Mouse (Mus musculus) megakaryocyte-erythroid progenitor cell, adult 5-6 weeks (primary cell): ENCODE data around the gene Pigz. TPM values are rescaled to one million over a fixed set of nuclear protein-coding genes. Genes with fewer than 3 reads are reported as not detected.
"Not testable (repeated sequence)": the region's sequence is repeated elsewhere in the genome, so short reads cannot be mapped to it uniquely, and the experiment has no call there.

Experiments used
- ATAC-seq: replicated peaks from 2 replicates; pipeline ENCODE4 v1.8.0; 2016; ENCODE audit warnings: mild to moderate bottlenecking, inconsistent platforms; ENCODE audit not compliant: severe bottlenecking, poor library complexity, low FRiP score, low TSS enrichment
- total RNA-seq, 2 experiments: library from RNA; stranded (forward) in 1 of 2; stranded (reverse) in 1 of 2; fragments of 200-1000, 215-1000 nt in 1 of 2; fragments of >200 nt in 1 of 2; fragmentation: Nextera tagmentation in 1 of 2; gene quantifications; 2 replicates each; pipeline ENCODE4 v1.2.3; 2014 to 2017

The Pigz gene
- total RNA-seq, 2 experiments from 2014 or later = not detected

DNA sequence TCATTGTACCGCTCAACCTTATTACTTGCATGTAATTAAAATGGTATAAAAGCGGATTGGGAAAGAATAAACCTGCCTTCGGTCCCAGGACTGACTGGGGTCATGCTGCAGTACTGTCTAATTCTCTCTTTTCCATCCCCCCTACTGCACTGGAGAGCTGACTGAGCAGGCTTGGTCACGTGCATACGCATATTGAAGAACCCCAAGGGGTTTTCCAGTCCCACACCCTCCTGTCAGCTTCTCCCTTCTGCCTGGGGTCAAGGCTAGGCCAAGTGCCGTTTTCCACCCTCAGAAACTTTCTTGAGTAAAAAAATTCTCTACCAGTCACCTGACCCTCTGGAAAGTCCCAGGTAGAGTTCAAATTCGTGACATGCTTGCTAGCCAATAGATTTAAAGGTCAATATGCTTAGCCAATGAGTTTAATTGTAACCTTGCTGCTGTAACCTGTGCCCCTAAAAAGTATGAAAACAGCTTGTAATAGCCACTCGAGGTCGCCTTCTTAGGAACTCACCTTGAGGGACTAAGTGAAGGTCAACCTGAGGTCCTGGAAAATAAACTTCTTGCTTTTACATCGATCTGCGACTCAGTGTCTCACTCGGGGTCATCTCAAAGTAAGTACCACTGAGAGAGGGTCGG lies 7.0 kb upstream of the Pigz start:
- no peak for ATAC-seq

GRCm38 (mm10) chr16:31927412-31927811 lies 6.2 kb upstream of the Pigz start:
- ATAC-seq = no peak

DNA sequence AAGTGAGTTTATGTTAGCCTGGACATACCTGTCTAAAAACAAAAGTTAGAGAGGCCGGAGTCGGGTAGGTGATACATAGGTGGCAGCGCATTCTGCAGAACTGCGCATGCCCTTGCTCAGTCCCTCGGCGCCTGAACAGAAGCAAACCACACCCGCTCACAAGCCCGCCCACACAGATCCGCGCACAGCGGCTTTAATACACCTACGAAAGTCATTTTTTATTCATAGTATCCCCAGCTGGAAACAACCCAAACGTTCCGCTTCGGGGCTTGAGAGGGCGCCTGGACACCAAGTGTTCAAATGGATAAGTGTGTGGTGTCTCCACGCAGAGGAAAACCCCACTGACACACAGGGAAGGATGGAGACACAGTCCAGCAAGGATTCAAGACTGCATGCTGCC lies 2.3 kb upstream of the Pigz start:
- no peak for ATAC-seq

GRCm38 (mm10) chr16:31932255-31932654 lies 1.4 kb upstream of the Pigz start:
- no peak for ATAC-seq

GRCm38 (mm10) chr16:31932840-31933697 lies 582 bp upstream of the Pigz start:
- peak; percentile 89 for ATAC-seq

- no peak for ATAC-seq
Measured at GRCm38 (mm10) chr16:31934550-31935010, 929 bp downstream of the Pigz start.

DNA sequence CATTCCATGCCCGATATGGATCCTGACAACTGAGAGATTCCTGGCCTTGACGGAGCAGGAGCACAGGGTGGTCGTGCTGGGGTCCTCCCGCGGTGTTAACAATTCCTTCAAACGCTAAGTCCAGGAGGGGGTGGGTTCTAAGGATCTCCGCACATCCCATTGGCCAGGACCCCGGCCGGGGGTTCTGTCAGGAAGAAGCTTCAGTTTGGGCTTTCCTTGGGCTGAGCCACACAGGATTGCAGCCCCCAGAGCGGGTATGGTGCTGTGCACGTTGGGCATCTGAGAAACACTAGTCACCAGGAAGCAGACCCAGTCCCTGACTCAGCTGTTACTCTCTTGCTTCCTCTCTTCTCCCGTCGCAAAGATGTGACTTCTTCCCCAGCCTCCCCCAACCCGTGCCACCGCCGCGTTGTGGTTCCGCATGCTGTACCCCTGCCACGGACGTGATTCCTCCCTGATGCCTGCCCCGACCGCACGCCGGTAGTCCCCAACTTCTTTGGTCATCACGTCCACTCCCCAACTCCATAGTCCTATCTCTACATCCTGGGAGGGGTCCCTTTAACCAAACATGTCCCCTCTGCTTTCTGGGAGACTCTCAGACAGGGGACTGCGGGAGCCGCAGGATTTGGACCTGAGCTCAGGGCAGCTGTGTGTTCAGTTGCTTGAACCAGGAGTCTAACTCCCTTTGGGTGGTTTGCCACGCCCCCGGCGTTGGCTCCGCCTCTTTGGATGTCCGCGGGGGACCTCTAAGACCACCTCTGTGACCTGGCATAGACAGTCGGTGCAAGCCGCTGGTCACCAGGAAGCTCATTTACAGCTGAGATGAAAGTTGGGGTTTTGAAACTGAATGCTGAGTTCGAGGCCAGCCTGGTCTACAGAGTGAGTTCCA lies 1.7 kb downstream of the Pigz start:
- no peak for ATAC-seq

DNA sequence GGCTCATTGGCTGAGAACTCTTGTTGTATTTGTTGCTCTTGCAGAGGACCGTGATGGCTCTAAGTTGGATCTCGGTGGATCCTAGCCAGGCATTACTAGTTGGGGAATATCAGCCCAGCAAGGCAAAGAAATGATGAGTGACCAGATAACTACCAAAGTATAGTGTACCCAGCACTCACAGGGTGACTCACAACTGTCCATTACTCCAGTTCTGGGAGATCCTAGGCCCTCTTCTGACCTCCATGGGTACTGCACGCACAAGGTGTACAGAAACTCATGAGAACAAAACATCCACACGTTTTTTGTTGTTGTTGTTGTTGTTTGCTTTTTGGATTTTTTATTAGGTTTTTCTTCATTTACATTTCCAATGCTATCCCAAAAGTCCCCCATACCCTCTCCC lies 2.9 kb downstream of the Pigz start:
- no peak for ATAC-seq

DNA sequence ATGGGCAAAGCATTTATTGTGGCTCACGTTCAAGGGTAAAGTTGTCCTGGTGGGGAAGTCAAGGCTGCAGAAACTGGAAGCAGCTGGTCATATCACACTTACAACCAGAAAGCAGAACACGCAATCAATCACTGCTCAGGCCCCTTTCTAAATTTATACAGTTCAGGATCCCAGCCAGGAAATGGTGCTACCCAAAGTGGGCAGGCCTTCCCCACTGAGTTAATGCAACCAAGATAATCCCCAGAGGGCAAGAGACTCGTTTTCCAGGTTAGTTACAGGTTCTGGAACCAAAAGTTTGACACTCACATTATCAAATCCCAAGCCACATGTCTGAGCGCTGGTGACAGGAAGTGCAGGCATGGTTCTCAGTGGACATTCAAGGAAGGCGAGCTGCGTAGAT lies 5.2 kb downstream of the Pigz start:
- ATAC-seq = no peak

DNA sequence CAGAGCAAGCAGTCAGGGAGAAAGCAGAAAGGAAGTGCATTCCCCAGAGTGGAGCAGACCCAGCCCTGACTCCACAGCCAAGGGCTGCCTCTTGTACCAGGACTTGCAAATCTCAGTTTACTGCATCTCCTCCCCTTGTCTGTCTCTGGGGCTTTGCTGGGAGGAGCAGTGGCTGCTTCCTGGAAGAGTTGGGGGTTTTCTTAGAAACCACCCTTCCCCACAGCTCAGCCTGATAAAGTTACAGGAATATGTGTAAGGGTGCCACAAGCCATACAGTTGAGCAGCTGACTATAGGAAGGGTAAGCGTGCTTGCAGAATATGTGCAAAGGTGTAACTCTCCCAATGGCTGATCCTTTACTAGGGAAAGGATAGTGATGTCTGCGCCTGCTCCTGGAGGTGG lies 6.9 kb downstream of the Pigz start:
- no peak for ATAC-seq

DNA sequence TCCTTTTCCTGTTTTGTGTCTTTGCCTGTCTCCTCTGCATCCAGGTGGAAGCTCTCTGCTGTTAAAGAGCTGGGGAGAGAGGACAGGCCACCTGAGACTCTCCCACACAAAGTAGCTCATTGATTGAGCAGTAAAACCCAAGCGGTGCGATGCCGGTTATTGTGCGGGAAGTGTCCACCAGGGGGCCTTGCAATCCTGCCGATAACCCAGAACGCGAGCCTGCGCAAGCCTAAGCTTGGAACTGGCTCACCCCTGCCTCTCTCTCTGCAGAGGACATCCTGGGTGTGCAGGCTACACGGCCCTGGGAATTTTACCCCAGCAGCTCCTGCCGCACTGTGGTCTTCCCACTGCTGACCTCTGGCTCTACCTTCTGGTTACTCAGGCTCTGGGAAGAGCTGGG lies 10.3 kb downstream of the Pigz start:
- ATAC-seq = peak; percentile 60

- ATAC-seq = no peak
Measured at GRCm38 (mm10) chr16:31944698-31945255, 11.1 kb downstream of the Pigz start.

DNA sequence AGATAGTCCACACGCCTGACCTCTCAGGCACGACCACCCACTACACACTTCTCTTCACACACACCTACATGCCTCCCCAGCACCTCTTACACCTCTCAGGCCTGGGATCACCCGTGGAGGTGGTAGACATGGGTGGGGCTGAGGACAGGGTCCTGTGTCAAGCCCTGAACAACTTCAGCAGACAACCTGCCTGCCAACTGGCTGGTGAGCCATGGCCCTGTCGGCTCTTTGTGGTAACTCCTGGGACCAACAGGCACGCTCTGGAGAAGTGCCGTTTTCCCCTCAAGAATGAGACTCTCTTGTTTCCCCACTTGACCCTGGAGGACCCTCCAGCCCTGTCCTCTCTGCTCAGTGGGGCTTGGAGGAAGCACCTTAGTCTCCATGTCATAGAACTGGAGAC lies 11.7 kb downstream of the Pigz start:
- ATAC-seq = no peak

DNA sequence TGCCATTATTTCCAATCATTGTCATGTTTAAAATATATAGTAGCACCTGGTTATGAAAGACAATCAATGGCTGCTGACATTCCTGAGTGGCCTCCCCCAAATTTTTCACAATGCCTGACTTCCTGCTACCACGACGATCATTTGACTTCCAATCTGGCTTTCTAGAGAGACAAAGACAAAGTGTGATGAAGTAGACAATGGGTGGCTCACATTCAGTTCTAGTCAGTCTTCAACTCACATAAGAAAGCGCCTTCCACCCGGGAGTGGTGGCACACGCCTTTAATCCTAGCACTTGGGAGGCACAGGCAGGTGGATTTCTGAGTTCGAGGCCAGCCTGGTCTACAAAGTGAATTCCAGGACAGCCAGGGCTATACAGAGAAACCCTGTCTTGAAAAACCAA lies 12.3 kb downstream of the Pigz start:
- ATAC-seq = not testable (repeated sequence)

GRCm38 (mm10) chr16:31947333-31947732 lies 13.7 kb downstream of the Pigz start:
- ATAC-seq = no peak

DNA sequence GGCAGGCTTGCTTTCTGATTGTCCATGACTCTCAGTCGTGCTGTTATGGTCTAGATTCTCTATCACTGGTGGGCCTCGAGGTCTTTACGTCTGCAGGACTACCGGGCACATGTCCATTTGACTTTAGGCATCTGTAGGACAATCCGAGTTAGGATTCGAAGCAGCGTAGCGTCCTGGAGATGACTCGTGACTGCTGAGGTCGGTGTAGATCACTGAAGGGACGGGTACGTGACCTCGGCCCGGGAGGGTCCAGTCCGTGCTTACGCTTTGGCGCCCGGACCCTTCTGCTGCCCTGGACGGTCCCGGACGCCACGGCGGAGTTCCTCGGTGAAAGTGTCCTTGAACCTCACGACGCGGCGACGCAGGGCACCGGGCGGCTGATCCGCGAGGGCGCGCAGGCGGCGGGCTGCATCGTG lies 14.3 kb downstream of the Pigz start:
- ATAC-seq = no peak

DNA sequence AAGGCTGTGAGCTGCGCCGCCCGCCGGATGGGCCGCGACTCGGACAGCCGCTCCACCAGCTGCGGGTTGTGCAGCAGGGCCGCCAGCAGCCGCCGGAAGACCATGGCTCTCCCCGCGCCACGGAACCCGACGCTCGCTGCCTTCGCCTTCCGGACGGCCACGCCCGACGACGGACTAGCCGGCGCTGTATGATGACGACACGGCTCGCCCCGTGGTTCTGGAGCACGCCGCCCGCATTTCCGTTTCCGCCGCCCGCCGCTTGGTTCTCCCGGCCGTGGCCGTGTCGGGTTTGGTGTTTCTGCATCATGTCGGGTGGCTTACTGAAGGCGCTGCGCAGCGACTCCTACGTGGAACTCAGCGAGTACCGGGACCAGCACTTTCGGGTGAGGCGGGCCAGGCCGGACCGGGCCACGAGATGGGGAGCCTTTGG lies 14.7 kb downstream of the Pigz start, which contains the start of the genes 0610012G03Rik and Ncbp2:
0610012G03Rik (minus strand) TSS at position 150 of the 430 bp plus-strand sequence.
Ncbp2 (plus strand) TSS at position 169 of the 430 bp plus-strand sequence.
- ATAC-seq = peak; percentile 81

DNA sequence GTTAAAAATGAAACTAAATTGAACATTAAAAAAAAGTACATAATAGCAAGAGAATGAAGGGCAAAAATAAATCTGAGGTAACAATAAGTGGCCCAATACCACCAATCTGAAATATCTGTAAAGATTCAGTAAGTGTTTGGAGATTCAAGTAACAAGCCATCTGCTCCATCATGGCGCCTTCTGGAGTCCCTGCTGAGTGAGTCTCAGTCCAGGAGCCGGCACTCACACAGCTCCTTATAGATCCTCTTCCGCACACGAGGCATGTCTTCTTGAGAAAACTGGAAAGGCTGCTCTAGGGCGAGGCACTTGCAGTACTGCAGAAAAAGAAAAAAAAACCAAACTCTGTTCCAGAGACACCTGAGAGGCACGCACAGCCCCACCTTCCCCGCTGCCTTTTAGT lies 29.6 kb downstream of the Pigz start:
- ATAC-seq = no peak

- ATAC-seq = no peak
Measured at GRCm38 (mm10) chr16:31975258-31975657, 41.6 kb downstream of the Pigz start.
